Mouse (Mus musculus) embryonic fibroblast, embryonic 13.5 days (primary cell): ENCODE results near the gene Itm2b. TPM values are rescaled to one million over a fixed set of nuclear protein-coding genes. Genes with fewer than 3 reads are reported as not detected.

Source experiments
- H3K27ac ChIP-seq: 2 replicates; pipeline ENCODE4 v1.5.1; 2012; ENCODE audit warnings: low read length, control low read depth, inconsistent platforms; ENCODE audit not compliant: insufficient read depth
- H3K4me1 ChIP-seq: 2 replicates; pipeline ENCODE4 v1.6.1; 2011; ENCODE audit warnings: low read length; ENCODE audit not compliant: control insufficient read depth, insufficient read depth
- H3K4me3 ChIP-seq: 2 replicates; pipeline ENCODE4 v1.5.1; 2011; ENCODE audit warnings: mild to moderate bottlenecking, control low read depth, low read length; ENCODE audit not compliant: insufficient read depth
- CTCF ChIP-seq: IDR thresholded peaks from 2 replicates; pipeline ENCODE4 v1.5.1; 2011; ENCODE audit warnings: mild to moderate bottlenecking, control low read depth, low read length, moderate library complexity, borderline replicate concordance; ENCODE audit not compliant: insufficient read depth
- POLR2A ChIP-seq: IDR thresholded peaks from 2 replicates; pipeline ENCODE4 v1.6.1; 2011; ENCODE audit warnings: low read depth, mild to moderate bottlenecking, control low read depth, low read length, moderate library complexity
- polyA plus RNA-seq: library from polyadenylated mRNA; stranded (reverse); fragments of >200 nt; gene quantifications from 2 replicates; pipeline ENCODE4 v1.2.4, GENCODE M21; 2011; ENCODE audit warnings: low read depth; ENCODE audit not compliant: missing spikeins, insufficient read length

The Itm2b gene
- polyA plus RNA-seq, 1 experiment, result 570 TPM

GRCm38 (mm10) chr14:73395750-73396149, 10.7 kb upstream of the Itm2b start:
- Histone ChIP-seq H3K4me1 (peaks cover 8% of the 10 kb centered on the region; the same call in 1 of the 2 replicates), H3K4me3 (no peak overlapping the region), H3K27ac (no peak overlapping the region)
- TF ChIP-seq CTCF (no peak), POLR2A (no peak)

- peaks cover 8% of the 10 kb centered on the region for H3K4me1 ChIP-seq
- H3K4me3 ChIP-seq, result no peak overlapping the region
- peak overlapping the region; percentile 86 for H3K27ac ChIP-seq
- TF ChIP-seq CTCF (no peak), POLR2A (no peak)
Measured at GRCm38 (mm10) chr14:73394263-73395006, 9.3 kb upstream of the Itm2b start.

DNA sequence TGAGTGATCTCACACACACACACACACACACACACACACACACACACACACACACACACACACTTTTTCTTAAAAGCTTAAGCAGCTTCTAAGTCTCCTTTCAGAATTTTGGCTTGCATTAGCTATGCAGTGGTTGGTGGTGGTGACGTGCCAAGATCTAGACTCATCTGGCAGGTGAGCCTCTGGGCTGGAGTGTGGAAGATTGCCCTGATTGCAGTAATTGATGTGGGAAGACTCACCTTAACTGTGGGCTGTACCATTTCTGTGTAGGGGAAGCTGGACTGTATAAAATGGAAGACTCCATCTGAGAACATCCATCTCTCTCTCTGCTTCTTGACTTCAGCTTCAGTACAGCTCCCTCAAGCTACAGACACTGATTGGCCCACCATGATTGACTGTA, 6.4 kb upstream of the Itm2b start:
- peaks cover 10% of the 10 kb centered on the region for H3K4me1 ChIP-seq
- no peak for TF ChIP-seq POLR2A
- no peak for TF ChIP-seq CTCF
- H3K4me3 ChIP-seq, result no peak overlapping the region
- no peak overlapping the region for H3K27ac ChIP-seq

DNA sequence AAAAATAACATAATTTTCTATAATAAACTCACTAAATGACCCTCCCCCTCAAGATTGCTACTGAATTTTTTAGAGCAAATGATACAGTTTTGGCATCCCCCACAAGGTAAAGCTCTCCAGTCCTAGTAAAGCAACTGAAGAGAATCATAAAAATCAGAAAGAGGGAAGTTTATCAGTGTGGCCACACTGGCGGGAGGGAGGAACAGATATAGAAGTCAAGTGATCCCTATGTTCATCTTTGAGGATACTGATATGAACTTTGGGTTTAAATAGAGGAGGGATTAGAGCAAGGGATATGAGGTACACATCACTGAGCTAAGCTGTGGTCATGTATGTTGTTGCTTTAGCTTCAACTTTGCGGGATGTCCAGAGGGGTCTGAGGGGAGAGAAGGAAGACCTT, 5.1 kb upstream of the Itm2b start:
- Histone ChIP-seq H3K4me3 (no peak overlapping the region), H3K27ac (no peak overlapping the region), H3K4me1 (peaks cover 8% of the 10 kb centered on the region)
- TF ChIP-seq CTCF (no peak), POLR2A (no peak)

GRCm38 (mm10) chr14:73389059-73389458, 4.0 kb upstream of the Itm2b start:
- H3K4me1 ChIP-seq, result peaks cover 2% of the 10 kb centered on the region
- H3K4me3 ChIP-seq, result no peak overlapping the region
- TF ChIP-seq CTCF (no peak), POLR2A (no peak)
- peak overlapping the region; percentile 87 for H3K27ac ChIP-seq

- Histone ChIP-seq H3K4me1 (peaks cover 2% of the 10 kb centered on the region), H3K27ac (peak overlapping the region; percentile 87)
- no peak for TF ChIP-seq CTCF
Measured at GRCm38 (mm10) chr14:73388546-73388945, 3.5 kb upstream of the Itm2b start.

DNA sequence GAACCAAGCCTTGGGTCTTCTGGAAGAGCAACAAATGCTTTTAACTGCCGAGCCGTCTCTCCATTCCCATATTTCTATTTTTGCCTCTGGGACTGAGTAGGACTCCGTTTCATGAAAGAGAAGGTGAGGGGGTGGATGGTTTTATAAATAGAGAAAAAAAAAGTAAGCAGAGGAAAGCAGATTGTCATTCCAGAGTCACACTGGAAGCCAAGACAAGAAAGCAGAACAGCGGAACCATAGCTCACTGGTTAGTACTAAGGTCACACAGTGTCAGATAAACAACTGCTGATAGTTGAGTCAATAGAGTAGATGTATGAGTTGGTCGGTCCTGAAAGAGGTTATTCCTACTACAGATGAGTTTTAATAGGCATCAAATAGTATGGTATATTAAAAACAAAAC, 1.4 kb upstream of the Itm2b start:
- H3K4me1 ChIP-seq, result peaks cover 7% of the 10 kb centered on the region
- TF ChIP-seq POLR2A (no peak), CTCF (no peak)
- no peak overlapping the region for H3K4me3 ChIP-seq
- H3K27ac ChIP-seq, result no peak overlapping the region

More at GRCm38 (mm10) chr14:73388546-73388945, 3.5 kb upstream of the Itm2b start:
- no peak overlapping the region for H3K4me3 ChIP-seq

GRCm38 (mm10) chr14:73385720-73386374, 758 bp upstream of the Itm2b start:
- no peak overlapping the region for H3K4me3 ChIP-seq
- TF ChIP-seq POLR2A, result no peak
- TF ChIP-seq CTCF, result no peak
- H3K27ac ChIP-seq, result peak overlapping the region; percentile 5; the same call in 1 of the 2 replicates
- peaks cover 8% of the 10 kb centered on the region for H3K4me1 ChIP-seq

- peaks cover 8% of the 10 kb centered on the region for H3K4me1 ChIP-seq
- no peak for TF ChIP-seq CTCF
- TF ChIP-seq POLR2A, result no peak
- peak overlapping the region; percentile 53 for H3K27ac ChIP-seq
- peak overlapping the region; percentile 85 for H3K4me3 ChIP-seq
Measured at GRCm38 (mm10) chr14:73384546-73384912, 560 bp downstream of the Itm2b start.

GRCm38 (mm10) chr14:73383746-73384145, 1.3 kb downstream of the Itm2b start:
- H3K4me3 ChIP-seq, result peak overlapping the region; percentile 85
- peaks cover 7% of the 10 kb centered on the region for H3K4me1 ChIP-seq
- TF ChIP-seq POLR2A (no peak), CTCF (no peak)
- H3K27ac ChIP-seq, result no peak overlapping the region
